Mouse (Mus musculus) brain, embryonic 14.5 days (tissue): Measurements from ENCODE around the gene Olfr1499.

Experiments
- CTCF ChIP-seq: fragments of 200-500 bp; IDR thresholded peaks from 2 replicates; pipeline ENCODE4 v1.5.1; 2012; ENCODE audit warnings: inconsistent platforms, mild to moderate bottlenecking, moderate library complexity, borderline replicate concordance; ENCODE audit not compliant: insufficient read depth, insufficient read length; ENCODE audit errors: extremely low read depth
- POLR2A ChIP-seq: fragments of 200-500 bp; IDR thresholded peaks from 2 replicates; pipeline ENCODE4 v1.6.1; 2012; ENCODE audit warnings: mild to moderate bottlenecking, inconsistent platforms, borderline replicate concordance; ENCODE audit not compliant: poor library complexity, insufficient read depth, insufficient read length, severe bottlenecking; ENCODE audit errors: extremely low read depth

GRCm38 (mm10) chr19:13768565-13769276 is 50.5 kb downstream of the Olfr1499 start:
- TF ChIP-seq POLR2A (no peak), CTCF (no peak)
